Mouse (Mus musculus) lung, postnatal 36 days (tissue): ENCODE results near the gene Tbxa2r.

ENCODE experiments used
- DNase-seq: peaks from one replicate; pipeline ENCODE4 v3.0.0; 2022; ENCODE audit warnings: mixed read lengths

Gene Tbxa2r

DNA sequence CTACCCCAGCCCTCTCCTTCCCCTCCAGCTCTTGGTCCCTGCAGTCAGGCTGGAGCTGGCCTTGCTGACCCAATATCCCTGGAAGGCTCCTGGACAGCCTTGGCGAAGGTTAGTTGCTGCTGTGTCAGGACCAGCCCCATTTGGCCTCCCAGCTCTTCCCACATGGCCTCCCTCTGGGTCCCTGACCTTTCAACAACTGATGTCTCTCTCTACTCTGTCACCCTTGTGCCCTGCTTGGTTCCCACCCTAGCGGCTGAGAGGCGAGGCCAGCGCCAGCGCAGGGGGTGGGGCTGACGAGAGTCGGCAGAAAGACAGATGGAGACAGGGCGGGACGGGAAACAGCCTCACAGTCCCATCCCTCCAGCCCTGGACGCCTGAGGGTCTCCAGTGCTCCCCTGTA is at the start of gene Tbxa2r:
Gene Tbxa2r (plus strand): TSS at position 346 of the 400 bp plus-strand sequence.
- DNase-seq = peak; percentile 80

DNA sequence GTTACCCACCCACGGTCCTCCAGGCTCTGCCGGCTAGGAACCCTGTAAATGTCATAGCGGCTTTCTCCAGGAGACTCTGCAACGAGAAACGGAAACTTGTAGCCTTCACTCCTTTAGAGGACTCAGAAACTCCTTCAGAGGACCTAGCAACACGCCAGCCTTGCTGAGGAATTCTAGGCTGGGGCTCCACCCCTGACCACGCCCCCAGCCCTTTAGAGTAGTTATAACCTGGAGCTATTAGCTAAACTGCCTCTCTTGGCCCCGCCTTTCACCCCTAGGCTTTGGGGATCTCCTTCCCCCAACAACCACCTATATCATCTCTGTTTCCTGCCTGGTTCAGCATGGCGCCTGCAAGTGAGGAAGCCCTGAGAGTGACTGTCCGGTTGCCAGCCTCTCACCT is 49.0 kb upstream of the Tbxa2r start:
- DNase-seq = peak; percentile 74

DNA sequence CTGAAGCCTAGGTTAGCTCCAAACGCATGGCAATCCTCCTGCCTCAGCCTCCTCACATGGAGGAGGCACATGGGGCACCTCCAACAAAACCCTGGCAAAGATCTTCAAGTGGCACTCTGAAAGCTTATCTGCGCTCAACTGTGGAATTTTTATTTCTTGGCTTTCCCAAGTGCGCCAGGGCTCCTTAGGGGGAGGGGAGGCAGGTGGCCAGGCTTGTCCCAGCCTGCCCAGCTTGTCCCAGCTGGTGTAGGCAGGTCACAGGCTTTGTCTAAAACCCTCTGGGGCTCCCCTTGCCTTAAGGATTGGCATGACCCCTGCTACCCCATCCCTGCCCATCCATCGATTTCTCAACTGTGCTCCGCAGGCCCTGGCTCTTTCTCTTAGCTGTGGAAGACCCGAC is 44.3 kb upstream of the Tbxa2r start:
- DNase-seq = peak; percentile 43

DNA sequence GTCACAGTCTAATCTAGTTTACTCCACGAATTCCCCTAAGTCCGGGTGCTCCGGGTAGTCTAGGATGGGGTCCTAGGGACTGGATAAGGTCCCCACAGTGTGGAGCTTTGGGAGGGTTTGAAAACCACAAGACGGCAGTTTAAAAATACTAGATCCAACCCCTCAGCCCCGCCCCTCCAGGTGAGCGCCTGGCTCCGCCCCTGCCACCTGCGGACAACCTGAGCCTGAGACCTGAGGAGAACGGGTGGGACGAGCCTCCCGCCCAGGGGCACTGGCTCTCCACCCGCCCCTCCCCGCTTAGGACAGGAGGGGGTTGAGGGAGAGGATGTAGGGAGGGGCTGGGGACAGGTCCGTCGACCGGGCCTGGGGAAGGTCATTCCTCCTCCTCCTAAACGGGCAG is 43.8 kb upstream of the Tbxa2r start:
- peak; percentile 81 for DNase-seq

DNA sequence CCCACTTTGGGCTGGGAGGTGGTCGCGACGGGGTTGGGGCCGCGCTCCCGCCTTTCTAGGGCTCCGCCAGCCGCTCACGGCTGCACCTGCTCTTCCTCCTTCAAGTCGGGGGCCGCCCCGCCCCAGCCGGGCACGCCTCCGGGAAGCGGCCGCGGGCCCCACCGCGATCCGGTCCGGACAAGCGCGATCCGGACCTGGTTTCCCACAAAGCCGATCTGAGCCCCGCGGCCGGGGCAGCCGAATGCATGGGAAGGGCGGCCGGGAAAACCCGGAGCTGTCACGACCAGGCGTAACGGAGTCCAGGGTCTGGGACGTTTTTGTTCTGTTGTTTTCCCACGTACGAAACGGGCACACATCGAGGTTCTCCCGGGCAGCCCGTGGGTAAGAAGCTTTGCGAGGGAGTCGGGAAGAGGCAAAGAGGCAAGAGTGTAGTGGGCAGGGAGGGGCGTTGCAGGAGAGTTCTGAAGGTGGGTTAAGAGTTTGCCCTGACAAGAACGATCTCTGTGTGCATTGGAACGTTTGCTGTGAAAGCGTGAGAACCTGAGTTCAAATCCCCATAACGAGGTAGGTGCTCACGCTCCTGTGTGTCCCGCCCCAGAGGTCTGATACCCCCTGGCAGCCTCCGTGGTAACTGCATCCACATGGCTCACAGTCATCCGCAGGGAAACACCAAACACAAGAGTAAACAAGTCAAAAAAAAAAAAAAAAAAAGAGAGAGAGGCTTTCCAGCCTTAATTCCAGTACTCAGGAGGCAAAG is 42.7 kb upstream of the Tbxa2r start:
- DNase-seq = peak; percentile 95

DNA sequence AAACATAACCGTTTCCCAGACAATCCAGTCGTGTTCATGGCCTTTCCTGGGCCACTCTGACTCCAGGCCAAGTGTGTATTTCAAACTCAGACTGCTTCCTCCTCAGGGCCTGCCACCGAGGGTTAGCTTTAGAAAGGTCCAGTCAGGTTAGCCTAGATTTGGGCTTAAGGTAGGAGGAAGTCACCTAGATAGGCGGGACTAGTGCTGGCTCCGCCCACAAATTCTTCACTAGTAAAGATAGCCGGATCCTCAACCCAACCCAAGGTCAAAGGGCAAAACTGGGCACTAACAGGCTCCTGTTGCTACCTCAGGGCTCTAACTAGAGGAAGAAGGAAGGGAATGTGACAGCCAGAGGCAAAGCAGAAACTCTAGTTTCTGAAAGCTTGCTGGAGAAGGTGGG is 41.9 kb upstream of the Tbxa2r start:
- peak; percentile 67 for DNase-seq

DNA sequence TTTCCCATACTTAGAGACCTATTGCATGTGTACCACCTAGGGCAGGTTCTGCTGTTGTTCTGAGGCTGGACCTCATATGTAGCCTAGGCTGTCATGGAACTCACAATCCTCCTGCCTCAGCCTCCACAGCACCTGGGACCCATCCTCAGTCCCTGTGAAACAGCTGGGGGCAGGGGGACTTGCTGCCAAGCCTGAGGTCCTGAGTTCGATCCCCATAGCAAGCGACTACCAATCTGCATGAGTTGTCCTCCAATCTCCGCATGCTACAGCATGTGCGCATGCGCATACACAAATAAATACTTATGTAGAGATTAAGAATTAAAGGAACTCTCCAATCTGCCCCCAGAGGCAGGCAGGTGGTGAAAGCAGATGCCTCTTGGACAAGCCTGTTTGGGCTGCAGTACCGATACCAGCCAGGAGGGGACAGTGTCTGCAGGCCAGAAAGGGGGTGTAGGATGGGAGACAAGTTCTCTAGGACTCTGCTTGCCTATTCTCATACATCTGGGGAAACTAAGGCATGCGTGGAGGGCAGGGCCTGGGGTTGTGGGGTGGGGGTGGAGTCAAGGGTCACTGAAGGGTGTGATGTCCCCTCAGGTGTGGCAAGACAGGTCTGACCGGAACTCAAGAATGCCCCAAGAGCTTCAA is 40.9 kb upstream of the Tbxa2r start:
- DNase-seq = peak; percentile 69

DNA sequence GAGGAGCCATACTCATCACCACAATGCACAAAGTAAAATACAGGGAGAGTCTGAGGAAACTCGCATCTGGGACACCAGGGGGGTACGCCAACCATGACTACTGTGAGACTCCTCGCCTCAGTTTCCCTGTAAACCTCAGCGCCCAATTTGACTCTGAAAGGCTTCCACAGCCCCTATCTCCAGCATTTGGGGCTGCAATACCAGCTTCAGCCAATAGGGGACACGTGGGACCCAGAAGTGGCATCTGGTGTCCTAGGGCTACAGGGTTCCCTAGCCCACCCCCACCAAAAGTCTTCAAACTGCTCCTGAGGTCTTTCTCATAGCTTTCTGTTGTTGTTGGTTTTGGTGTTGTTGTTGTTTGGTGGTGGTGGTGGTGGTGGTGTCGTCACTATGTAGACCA is 39.9 kb upstream of the Tbxa2r start:
- DNase-seq = peak; percentile 65

DNA sequence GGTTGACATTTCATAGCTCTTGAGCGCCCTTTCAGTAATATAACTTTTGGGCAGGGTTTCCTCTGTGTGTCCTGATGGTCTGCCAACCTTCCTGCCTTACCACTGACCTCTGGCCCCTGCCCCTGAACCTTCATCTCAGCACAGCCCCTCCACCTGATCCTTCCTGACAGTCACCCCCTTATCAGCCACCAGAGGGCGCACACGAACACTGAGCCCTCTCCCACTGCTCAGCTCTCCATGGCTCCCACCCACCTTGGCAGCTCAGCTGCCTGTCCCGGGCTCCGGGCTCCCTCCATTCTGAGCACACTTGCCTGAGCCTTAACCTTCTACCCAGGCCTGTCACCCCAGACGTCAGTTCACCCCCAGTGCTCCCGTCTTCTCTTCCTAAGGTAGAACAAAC is 39.3 kb upstream of the Tbxa2r start:
- peak; percentile 78 for DNase-seq

DNA sequence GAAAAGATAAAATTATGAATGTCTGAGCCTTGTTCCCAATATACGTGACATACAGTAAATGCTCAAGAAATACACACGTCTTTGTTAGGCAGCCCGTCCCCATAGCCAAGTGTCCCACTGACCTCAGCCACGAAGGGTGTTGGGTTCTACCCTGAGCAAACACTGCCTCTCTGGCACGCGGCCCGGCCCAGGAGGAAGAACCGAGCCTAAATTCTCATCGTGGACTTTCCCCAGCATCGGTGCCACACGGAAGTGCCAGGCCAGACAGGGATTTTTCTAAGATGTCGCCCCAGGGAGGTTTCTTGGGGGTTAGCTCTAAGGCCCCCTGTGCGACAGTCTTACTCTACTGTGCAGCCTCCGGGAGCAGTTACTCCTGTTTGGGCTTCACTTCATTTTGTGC is 38.7 kb upstream of the Tbxa2r start:
- DNase-seq = peak; percentile 61

DNA sequence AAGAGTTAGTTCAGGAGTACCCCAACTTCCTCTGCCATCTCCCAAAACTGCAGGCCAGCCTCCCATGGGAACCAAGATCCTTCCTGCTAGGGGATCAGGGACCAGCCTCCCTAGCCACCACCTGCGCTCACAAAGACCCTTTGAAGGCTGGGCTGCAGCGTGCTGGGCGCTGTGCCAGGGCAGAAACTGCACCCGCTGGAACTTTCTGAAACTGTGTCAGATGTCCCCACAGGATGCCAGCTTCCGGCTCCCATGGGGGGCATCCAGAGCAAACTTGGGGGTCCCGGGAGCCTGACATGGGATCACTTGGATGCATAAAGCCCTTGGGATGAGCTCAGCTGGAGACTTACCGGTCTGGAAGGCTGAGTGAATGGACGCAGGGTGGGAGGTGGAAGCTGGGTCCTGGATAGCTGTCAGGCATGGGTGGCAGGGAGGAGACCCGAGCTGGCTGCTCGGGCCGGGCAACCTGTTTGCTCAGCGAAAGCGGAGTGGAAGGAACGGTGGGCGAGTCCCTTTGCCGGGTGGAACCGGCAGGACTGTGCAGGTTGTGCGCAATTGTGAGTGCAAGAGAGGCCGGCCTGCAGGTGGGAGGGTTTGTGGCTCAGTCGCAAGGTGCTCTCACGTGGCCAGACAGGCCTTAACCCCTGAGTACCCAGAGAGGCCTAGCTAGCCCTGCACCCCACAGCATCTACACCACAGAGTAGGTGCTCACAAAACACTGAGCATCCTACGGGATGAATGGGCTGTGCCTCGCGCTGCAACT is 37.7 kb upstream of the Tbxa2r start:
- DNase-seq = peak; percentile 70

DNA sequence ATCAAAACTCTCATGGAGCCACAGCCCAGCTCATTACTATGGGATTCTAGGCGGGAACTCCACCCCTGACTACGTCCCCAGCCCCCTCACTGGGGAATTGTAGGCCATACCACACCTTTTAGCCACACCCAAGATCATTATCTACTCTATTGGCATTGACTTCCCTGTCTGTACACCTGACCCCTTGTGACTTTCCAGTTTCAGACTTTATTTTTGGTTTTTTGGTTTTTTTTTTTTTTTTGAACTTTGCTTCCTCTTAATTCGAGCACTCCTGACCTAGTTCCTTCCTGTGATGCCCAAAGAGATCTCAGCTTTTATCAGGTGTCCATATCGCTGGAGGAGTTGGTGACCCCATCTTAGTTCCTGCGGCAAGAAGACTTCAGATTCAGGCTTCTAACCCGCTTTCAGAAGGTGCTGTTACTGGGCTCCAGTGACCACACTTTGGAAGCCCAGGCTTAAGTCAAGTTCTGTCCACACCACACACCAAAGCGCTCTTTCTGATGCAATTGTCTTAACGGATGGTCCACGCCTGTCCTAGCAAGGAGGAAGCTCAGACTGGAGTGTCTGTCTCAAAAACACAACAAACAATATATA is 36.9 kb upstream of the Tbxa2r start, which contains the start of gene Tjp3:
Gene Tjp3 (minus strand): TSS at position 71 of the 594 bp plus-strand sequence.
- DNase-seq = no peak

DNA sequence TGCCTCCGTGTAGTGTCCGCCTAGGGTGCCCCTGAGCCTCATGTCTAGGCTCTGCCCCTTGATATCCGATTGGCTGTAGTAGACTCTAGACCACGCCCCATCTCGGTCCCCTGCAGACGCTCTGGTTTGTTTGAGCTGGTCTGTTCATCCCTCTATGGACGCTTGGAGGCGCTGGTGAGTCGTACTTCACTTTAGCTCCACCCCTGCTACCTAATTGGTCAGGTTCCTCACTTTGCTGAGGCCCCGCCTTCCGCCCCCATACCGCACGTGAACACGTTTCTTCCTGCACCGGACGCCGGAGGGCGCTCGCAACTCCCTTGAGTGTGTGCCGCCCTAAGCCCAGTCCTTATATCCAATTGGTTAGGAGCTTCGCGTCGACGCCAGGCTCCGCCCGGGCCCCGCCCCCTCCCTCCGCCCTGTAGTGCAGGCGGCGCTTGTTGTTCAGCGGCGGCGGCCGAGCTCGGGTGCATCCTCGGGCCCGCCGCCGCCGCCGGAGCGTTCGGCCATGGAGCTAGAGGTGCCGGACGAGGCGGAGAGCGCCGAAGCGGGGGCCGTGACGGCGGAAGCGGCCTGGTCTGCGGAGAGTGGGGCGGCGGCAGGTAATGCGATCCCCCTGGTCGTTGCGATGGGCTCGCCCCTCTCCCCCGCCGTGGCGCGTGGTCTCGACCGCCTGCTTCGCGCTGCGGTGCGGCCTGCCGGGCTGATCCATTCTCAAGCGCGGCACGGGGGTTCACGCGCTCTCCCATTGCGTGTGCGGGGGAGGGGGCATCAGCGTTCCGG is 35.8 kb upstream of the Tbxa2r start, which contains the start of gene Pip5k1c:
Gene Pip5k1c (plus strand): TSS at position 410 of the 780 bp plus-strand sequence.
- peak; percentile 100 for DNase-seq

DNA sequence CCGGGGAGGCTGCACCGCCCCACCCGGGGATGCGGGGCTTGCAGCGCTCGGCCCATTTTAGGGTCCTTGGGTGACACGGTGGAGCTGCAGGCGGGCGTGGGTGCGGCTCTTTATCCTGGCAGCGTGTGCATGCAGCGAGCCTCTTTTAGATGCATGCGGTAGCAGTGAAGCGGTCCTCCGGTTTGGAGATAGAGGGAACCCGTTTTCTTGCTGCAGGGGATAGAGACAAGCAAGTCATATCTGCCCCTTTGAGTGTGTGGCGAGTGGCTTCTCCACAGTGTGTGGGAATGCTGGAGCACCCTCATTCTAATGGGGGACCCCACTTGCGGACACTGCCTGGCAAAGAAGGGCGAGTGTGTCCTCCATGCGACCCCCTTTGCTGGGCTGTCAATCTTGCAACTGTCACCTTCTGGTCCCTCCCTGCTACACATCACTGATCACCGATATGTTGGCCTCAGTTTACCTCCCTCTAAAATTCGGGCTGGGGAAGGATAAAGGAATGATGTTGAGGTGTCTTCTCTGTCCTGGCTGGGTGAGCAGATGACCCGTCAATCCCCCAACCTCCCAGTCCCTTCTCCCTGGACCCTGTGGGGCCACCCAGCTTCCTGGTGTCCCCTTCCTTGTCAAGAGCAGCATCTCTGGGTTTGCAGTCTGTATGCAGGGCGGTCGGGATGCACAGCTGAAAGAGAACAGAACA is 35.0 kb upstream of the Tbxa2r start:
- no peak for DNase-seq

DNA sequence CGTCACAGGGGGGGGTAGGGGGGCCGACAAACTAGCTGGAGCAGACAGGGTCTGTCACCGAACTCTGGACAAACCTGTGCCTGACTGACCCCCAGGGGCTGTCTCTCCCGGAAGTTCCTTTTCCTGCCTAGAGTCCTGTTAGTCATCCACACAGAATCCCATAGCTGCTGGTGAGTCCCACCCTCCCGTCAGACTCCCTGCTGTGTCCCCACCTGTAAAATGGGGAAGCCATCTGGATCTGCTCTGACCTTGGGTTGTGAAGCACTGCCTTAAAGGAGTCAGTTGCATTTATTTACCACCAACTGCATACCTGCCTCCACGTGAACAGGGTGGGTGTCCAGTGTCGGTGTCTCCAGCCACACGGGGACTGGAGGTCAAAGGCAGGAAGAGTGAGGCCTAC is 34.1 kb upstream of the Tbxa2r start:
- DNase-seq = no peak

DNA sequence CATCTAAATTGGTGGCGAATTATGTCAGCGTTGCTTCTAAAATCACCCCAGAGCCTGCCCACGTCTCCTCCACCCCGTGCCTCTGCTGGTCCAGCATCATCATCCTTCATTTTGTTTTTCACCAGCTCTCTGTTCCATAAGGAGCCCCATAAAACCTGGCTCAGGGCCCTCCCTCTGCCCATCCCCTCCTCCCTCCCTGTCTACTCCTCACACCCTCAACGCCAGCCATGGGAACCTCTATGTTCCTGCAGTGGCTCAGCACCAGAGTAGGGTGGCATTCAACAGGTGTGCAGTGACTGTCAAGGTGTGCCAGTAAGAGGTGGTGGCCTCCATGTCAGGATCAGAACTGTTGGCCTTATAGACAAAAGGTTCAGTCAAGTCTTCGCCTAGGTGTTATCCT is 33.3 kb upstream of the Tbxa2r start:
- DNase-seq = no peak

DNA sequence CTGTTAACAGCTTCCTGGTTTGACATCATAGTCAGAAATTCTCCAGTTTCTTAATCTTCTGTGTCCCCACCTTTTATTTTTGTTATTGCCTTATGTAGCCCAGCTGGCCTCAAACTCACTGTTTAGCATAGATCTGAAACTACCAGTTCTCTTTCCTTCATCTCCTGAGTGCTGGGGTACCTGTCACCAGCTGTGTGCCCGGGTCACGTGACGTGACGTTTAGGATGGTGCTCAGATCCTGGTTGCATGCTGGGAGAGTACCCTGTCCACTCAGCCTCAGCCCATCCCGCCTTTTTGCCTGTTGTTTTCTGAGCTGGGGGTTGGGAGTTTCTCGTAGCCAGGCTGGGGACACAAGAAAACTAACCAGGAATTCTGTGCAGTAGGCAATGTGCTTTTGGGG is 31.3 kb upstream of the Tbxa2r start:
- no peak for DNase-seq

DNA sequence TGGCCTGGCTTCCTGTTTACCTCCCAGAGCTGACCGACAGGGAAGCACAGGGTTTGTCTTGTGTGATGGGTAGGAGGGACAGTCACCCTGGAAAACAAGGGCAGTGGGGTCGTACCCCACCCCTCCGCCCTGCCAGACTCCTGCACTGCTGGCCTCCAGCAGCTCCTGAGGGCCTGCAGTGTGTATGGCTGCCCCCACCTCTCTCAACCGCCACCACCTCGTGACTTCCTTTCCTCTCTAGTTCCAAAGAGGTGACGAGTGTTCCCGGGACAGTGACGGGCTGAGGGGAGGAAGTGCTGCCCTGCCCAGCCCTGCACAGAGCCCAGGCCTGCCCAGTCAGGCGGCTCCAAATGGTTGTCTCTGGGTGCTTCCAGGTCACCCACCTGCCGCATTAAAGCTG is 30.7 kb upstream of the Tbxa2r start:
- DNase-seq = peak; percentile 87

DNA sequence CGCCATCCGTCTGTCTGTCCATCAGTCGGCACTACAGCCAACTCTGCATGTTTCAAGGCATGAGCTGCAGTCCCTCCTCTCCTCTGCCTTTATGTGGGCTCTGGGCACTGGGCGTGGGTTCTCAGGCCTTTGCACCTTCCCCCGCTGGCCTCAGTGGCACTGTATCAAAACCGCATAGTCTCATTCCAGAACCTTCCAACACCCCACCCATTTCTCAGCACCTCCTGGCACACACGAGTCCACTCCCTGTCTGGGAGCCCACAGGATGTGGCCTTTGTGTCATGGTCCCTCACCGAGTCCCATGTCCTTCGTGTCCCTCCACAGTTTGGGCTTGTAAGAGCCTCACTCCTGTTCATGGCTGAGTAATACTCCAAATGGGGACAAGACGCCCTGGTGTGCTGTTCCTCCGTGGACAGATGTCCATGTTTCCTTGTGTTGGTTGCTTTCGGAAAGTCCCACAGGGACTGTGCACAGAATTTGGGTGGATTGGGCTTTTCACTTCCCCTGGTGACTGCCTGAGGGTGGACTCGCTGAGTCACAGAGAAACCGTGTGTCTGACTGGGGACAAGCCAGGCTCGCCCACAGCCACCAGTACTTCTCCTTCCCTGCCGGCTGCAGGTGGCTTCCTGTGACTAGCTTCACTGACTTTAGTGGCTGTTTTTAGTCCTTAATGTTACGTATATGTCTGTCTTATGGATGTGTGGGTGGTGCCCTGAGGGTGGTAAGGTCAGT is 30.0 kb upstream of the Tbxa2r start:
- DNase-seq = peak; percentile 69

DNA sequence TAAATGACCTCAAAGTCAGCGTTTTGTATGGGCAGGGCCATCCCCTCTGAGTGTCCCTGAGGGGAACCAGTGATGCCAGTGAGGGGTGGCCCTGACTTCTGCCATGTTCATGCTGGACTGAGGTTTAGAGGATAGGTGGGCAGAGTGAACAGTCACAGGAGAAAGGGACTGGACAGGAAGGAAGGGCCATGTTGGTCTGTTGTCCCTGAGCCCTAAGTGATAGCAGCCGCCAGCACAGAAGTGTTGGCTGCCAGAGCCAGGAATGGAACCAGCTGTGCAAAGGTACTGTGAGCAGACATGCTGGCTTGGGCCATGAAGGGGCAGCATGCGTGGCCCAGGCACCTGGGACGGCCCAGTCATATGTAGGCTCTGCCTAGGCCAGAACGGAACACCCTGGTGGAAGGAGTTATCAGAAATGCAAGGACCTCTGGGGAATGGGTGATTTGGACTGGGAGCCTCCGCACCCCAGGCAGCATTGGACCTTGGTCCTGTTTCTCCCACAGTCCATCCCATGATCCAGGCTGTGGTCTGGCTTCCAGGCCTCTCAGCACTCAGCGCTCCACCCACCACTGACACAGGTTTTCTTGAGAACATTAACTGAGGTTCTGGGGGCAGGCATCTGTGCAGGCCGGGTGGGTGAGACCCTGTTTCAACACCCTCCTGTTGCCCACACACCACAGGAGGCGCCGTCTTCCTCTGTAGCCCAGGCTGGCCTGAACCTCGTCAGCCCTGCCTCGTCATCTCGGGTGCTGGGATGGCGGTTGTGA is 28.8 kb upstream of the Tbxa2r start:
- DNase-seq = no peak
